Mouse (Mus musculus) midbrain, embryonic 11.5 days (tissue): Measurements from ENCODE around the gene Avil. TPM values are rescaled to one million over a fixed set of nuclear protein-coding genes. Genes with fewer than 3 reads are reported as not detected.

Experiments used
- ATAC-seq: fragments of 200-750 bp; cut with Nextera tagmentation; 2 replicates; pipeline ENCODE4 v1.8.0; 2017; ENCODE audit warnings: moderate TSS enrichment, moderate library complexity; ENCODE audit not compliant: low FRiP score
- DNase-seq: peaks from one replicate; pipeline ENCODE4 v3.0.0; 2015; ENCODE audit warnings: low spot score; ENCODE audit errors: missing footprints
- H3K27ac ChIP-seq: fragments of 300-500 bp; sonication (generic); 2 replicates; pipeline ENCODE4 v1.5.1; 2014; ENCODE audit warnings: low read depth, low read length
- H3K27me3 ChIP-seq: fragments of 300-500 bp; sonication (generic); 2 replicates; pipeline ENCODE4 v1.6.1; 2014; ENCODE audit warnings: mild to moderate bottlenecking, low read length, moderate library complexity, mixed read lengths; ENCODE audit not compliant: control insufficient read depth, insufficient read depth
- H3K36me3 ChIP-seq: fragments of 300-500 bp; sonication (generic); 2 replicates; pipeline ENCODE4 v1.6.1; 2014; ENCODE audit warnings: mild to moderate bottlenecking, low read length, moderate library complexity, mixed read lengths; ENCODE audit not compliant: control insufficient read depth, insufficient read depth
- H3K4me1 ChIP-seq: fragments of 300-500 bp; sonication (generic); 2 replicates; pipeline ENCODE4 v1.6.1; 2014; ENCODE audit warnings: low read length; ENCODE audit not compliant: control insufficient read depth, insufficient read depth
- H3K4me2 ChIP-seq: fragments of 300-500 bp; sonication (generic); 2 replicates; pipeline ENCODE4 v1.6.1; 2014; ENCODE audit warnings: mild to moderate bottlenecking, moderate library complexity
- H3K4me3 ChIP-seq: fragments of 300-500 bp; sonication (generic); 2 replicates; pipeline ENCODE4 v1.5.1; 2014; ENCODE audit warnings: low read depth, low read length
- H3K9ac ChIP-seq: fragments of 300-500 bp; sonication (generic); 2 replicates; pipeline ENCODE4 v1.6.1; 2014; ENCODE audit warnings: low read length
- H3K9me3 ChIP-seq: fragments of 300-500 bp; sonication (generic); 2 replicates; pipeline ENCODE4 v1.6.1; 2016; ENCODE audit warnings: low read length; ENCODE audit not compliant: control insufficient read depth
- WGBS: fragments of 180-500 bp; shearing (Covaris S2); extraction: QIAGEN DNeasy Blood & Tissue Kit; methylation state at CpG from one replicate; pipeline ENCODE4 v1.1.7; 2014; 5-methylcytosine and 5-hydroxymethylcytosine counted together
- polyA plus RNA-seq: library from polyadenylated mRNA; unstranded; fragments of >200 nt; fragmentation: Nextera tagmentation; extraction: Ambion mirVana; gene quantifications from 2 replicates; pipeline ENCODE4 v1.2.1, GENCODE M21; 2014

The Avil gene
- 1.1 and 1.6 TPM in 2 replicates for polyA plus RNA-seq

GRCm38 (mm10) chr10:127000529-127000928 is at the start of gene Avil:
TSS of gene Avil (plus strand) at chr10:127000709.
- Histone ChIP-seq H3K27ac (no peak within 1 kb of the TSS), H3K36me3 (peaks cover 8% of the 10 kb centered on the region), H3K4me1 (no peaks in the 10 kb centered on the region), H3K4me3 (no peak within 1 kb of the TSS), H3K4me2 (no peak within 1 kb of the TSS), H3K27me3 (no peaks in the 10 kb centered on the region), H3K9ac (no peak within 1 kb of the TSS), H3K9me3 (no peaks in the 10 kb centered on the region)
- no peak for DNase-seq
- ATAC-seq, result no peak
- WGBS, result 91% methylated on average over 5 of the region's 5 CpGs

GRCm38 (mm10) chr10:126952375-126952774 is 48.1 kb upstream of the Avil start:
- WGBS, result 87% methylated on average over 1 of the region's 1 CpGs

DNA sequence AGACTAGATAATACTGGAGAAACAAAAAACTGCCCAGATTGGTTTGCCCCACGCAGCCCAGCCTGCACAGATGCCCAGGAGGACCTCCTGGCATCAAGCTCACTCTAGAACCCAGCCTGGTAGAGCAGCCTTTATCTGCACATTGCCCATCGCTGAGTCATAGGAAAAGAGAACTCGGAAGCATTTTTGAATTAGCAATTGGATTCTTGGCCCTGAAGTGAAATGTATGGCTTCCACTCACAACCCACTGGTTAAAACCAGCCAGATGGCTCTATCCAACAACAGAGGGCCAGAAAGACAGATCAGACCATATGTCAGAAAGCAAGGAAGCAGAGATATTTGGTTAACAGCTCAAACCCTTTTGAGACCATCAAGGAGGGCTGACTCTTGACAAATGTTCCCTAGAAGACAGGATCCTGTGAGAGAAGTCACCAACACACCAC is 47.5 kb upstream of the Avil start:
- 91% methylated on average over 3 of the region's 3 CpGs for WGBS

More at GRCm38 (mm10) chr10:126952375-126952774, 48.1 kb upstream of the Avil start:
- Histone ChIP-seq H3K4me3 (no peak overlapping the region), H3K9ac (no peak overlapping the region), H3K27ac (no peak overlapping the region), H3K36me3 (no peaks in the 10 kb centered on the region), H3K4me1 (peaks cover 11% of the 10 kb centered on the region), H3K9me3 (no peaks in the 10 kb centered on the region), H3K4me2 (no peak overlapping the region), H3K27me3 (no peaks in the 10 kb centered on the region; the same call in 1 of the 2 replicates)
- ATAC-seq, result no peak
- no peak for DNase-seq

GRCm38 (mm10) chr10:126956692-126957358 is 43.7 kb upstream of the Avil start:
- Histone ChIP-seq H3K4me1 (peaks cover 18% of the 10 kb centered on the region), H3K4me3 (peak overlapping the region; percentile 10; the same call in 1 of the 2 replicates), H3K4me2 (peak overlapping the region; percentile 45), H3K27me3 (peaks cover 4% of the 10 kb centered on the region), H3K9me3 (no peaks in the 10 kb centered on the region), H3K27ac (peak overlapping the region; percentile 82), H3K36me3 (no peaks in the 10 kb centered on the region), H3K9ac (peak overlapping the region; percentile 56)
- WGBS, result 4% methylated on average over 15 of the region's 15 CpGs
- peak; percentile 93 for DNase-seq
- ATAC-seq, result peak; percentile 7; the same call in 1 of the 2 replicates

More for the DNA sequence above, 47.5 kb upstream of the Avil start:
- Histone ChIP-seq H3K27ac (no peak overlapping the region), H3K4me1 (peaks cover 16% of the 10 kb centered on the region), H3K27me3 (no peaks in the 10 kb centered on the region; the same call in 1 of the 2 replicates), H3K9me3 (no peaks in the 10 kb centered on the region), H3K36me3 (no peaks in the 10 kb centered on the region), H3K9ac (no peak overlapping the region), H3K4me2 (no peak overlapping the region), H3K4me3 (no peak overlapping the region)
- DNase-seq (peak; percentile 76), ATAC-seq (no peak)

DNA sequence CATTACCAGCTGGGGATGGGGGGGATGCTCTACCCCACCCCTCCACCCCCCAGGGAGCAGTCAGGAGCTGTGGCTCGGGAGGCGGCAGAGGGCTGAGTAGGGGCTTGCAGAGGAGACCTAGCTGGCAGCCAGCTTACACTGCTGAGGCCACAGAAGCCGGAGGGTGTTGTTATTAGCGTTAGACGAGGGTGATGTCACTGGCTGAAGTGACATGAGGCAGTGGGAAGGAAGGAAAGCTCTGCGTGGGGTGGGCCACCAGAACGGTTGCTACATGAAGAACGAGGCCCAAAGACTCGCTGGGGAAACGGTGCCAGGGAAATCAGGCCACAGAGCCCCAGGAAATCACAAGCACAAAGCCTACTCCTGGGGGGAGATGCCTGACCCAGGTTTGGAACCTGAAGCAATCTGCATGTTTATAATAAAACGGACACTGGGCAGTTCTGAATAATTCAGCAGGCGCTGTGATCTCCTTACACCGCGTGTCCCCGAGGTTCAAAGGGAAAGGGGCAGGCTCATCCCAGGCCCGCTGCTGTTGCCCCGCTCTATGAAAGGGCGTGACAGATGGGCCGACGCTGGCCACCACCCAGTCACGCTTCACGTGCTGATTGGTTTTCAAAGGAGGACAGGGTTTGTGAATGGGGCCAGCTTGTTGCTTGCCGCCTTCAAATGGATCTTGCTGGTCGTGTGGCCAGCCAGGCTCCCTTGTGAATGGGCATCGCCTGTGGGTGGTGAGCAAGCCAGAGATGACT is 43.0 kb upstream of the Avil start:
- Histone ChIP-seq H3K9ac (peak overlapping the region; percentile 56), H3K4me3 (peak overlapping the region; percentile 10; the same call in 1 of the 2 replicates), H3K4me1 (peaks cover 23% of the 10 kb centered on the region), H3K9me3 (no peaks in the 10 kb centered on the region), H3K27me3 (peaks cover 4% of the 10 kb centered on the region), H3K4me2 (peak overlapping the region; percentile 45), H3K27ac (peak overlapping the region; percentile 82), H3K36me3 (no peaks in the 10 kb centered on the region)
- WGBS, result under 1% methylated on average over 25 of the region's 25 CpGs
- ATAC-seq (peak; percentile 97), DNase-seq (peak; percentile 97)

DNA sequence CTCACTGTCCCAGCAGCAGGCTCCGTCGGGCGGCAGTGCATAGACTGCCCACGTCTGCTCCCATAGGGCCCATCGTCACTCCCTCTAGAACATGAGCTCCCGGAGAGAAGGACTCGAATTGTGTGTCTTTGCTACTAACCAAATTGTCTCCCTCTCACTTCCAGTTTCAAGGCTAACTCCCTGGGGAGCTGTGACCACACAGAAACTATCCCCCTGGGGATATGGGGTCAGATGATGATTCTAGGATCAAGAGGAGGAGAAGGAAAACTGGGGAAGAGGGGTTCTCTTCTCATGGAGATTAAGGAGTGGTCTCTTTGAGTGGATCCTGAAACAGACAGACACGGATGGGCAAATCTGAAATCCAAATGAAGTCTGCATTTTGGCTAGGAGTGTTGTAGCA is 40.0 kb upstream of the Avil start:
- Histone ChIP-seq H3K4me1 (peaks cover 24% of the 10 kb centered on the region), H3K27me3 (peaks cover 4% of the 10 kb centered on the region)

DNA sequence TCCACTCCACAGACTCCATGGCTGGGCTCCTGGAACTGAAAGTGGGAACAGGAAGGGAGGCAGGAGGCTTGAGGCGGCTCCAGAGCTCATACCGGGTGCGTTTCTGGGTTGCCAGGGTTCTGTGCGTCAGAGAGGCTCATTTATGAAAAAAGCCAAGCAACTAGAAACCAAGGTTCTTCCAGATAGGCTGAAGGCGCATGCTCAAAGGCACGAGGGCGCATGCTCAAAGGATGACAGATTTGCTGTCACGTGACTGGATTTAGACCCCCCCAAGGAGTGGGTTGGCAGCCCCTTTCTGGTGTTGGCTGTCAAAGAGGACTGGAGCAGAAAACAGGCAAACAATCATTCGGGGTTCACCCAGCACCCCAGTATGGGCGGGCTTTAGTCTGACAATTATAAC is 38.8 kb upstream of the Avil start:
- ATAC-seq (no peak), DNase-seq (no peak)
- Histone ChIP-seq H3K9ac (no peak overlapping the region), H3K27ac (no peak overlapping the region; the same call in 1 of the 2 replicates), H3K4me3 (no peak overlapping the region), H3K4me1 (peaks cover 20% of the 10 kb centered on the region), H3K36me3 (no peaks in the 10 kb centered on the region), H3K27me3 (peaks cover 4% of the 10 kb centered on the region), H3K9me3 (no peaks in the 10 kb centered on the region), H3K4me2 (no peak overlapping the region)
- 61% methylated on average over 10 of the region's 10 CpGs for WGBS

More for the DNA sequence above, 40.0 kb upstream of the Avil start:
- H3K36me3 ChIP-seq, result no peaks in the 10 kb centered on the region
- no peak overlapping the region for H3K9ac ChIP-seq
- H3K9me3 ChIP-seq, result no peaks in the 10 kb centered on the region
- no peak for ATAC-seq
- no peak for DNase-seq
- WGBS, result 77% methylated on average over 8 of the region's 8 CpGs
- H3K4me2 ChIP-seq, result no peak overlapping the region
- H3K27ac ChIP-seq, result no peak overlapping the region
- no peak overlapping the region for H3K4me3 ChIP-seq

GRCm38 (mm10) chr10:126962271-126962965 is 38.1 kb upstream of the Avil start:
- 26% methylated on average over 15 of the region's 15 CpGs for WGBS
- Histone ChIP-seq H3K27me3 (peaks cover 4% of the 10 kb centered on the region), H3K9ac (no peak overlapping the region), H3K27ac (no peak overlapping the region; the same call in 1 of the 2 replicates), H3K4me1 (peaks cover 13% of the 10 kb centered on the region), H3K4me3 (no peak overlapping the region), H3K36me3 (no peaks in the 10 kb centered on the region), H3K9me3 (no peaks in the 10 kb centered on the region), H3K4me2 (no peak overlapping the region)
- ATAC-seq (peak; percentile 8; the same call in 1 of the 2 replicates), DNase-seq (peak; percentile 90)
